Mouse (Mus musculus): ENCODE measurements around the gene Pprc1. TPM values are rescaled to one million over a fixed set of nuclear protein-coding genes. Genes with fewer than 3 reads are reported as not detected.
A peak's percentile ranks its signal among the peaks of the same experiment; 100 is the strongest.

The Pprc1 gene
- polyA plus RNA-seq, 1 experiment from 2014 or later = 55.2 TPM

DNA sequence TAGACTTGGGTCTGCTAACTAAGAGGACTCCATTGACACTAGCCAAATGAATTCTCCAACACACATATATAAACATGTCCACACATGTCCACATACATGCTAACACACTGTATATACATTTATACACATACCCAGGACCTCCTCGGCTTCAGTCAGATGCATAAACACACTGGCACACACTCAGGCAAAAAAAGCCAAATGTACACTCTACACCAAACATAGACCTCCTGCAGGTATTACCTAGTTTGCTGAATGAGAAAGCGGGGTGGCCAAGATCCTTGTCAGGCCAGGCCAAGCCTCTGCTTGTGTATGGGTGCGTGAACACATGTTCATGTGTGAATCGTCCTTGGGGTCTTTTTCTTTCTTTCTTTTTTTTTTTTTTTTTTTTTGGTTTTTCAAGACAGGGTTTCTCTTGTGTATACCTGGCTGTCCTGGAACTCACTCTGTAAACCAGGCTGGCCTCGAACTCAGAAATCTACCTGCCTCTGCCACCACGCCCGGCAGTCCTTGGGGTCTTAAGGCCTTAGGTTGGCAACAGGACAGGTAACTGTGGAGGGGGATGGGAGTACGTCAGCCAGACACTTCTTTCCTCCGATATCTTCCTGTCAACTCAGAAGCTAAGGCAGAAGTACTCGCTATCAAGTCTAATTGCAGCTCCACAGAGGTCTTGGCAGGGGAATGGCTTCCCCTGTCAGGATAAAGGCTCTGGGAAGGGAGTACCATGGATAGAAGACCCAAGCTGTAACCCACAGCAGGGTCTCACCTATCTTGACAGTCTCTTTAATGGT, 14.3 kb upstream of the Pprc1 start:
- H3K36me3 ChIP-seq (ENCODE audit: control insufficient read depth, insufficient read depth, low read length) = peaks cover 37% of the 10 kb centered on the region
- no peaks in the 10 kb centered on the region for H3K9me3 ChIP-seq (ENCODE audit: control insufficient read depth, low read length)
- H3K9ac ChIP-seq (ENCODE audit: low read length) = no peak overlapping the region
- H3K4me3 ChIP-seq (ENCODE audit: low read depth, low read length) = no peak overlapping the region
- WGBS = 95% methylated on average over 10 of the region's 10 CpGs
- ATAC-seq (ENCODE audit: insufficient number of reproducible peaks, low FRiP score, low TSS enrichment, low read depth) = no peak
- no peak for DNase-seq (ENCODE audit: low spot score)
- H3K4me1 ChIP-seq (ENCODE audit: control insufficient read depth, insufficient read depth, low read length) = no peaks in the 10 kb centered on the region
- H3K4me2 ChIP-seq (ENCODE audit: low read depth, severe bottlenecking) = no peak overlapping the region
- H3K27me3 ChIP-seq (ENCODE audit: control insufficient read depth, insufficient read depth, low read length) = no peaks in the 10 kb centered on the region
- H3K27ac ChIP-seq (replicated peaks; ENCODE audit: low read depth, low read length) = no peak overlapping the region

DNA sequence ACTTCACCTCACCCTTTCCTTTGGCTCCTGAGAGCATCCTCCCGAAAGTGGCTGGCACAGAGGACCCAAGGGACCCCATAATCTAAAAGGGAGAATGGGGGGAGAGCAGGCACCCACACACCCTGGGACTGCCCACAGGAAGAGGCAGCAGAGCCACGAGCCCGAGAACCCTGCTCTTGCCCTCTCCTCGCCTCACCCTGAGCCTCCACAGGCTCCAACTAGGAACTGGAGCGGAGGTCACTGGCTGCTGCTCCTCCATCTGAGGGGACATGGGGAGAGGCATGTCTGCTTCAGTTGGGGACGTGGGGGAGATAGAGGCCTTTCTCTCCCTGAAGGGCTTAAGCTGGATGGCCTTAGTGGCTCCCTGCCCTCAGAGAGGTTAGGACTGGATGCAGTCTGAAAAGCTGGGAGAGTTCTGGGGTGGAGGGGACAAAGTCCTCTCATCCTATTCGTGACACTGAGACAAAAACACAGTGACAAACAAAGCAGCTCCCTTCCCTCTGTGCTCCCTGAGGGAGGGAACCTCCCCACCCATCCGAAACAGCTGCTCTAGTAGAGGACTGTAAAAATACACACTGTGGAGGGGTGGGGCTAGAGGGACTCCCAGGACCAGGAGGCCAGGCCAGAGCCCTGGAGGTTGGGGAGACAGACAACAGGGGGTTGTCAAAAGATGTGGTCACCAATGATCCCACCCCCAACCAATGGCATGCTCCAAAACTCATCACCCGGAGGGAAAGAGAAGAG, 12.8 kb upstream of the Pprc1 start:
- 83% methylated on average over 9 of the region's 9 CpGs for WGBS
- DNase-seq (ENCODE audit: low spot score) (no peak), ATAC-seq (ENCODE audit: insufficient number of reproducible peaks, low FRiP score, low TSS enrichment, low read depth) (no peak)
- Histone ChIP-seq H3K36me3 (ENCODE audit: control insufficient read depth, insufficient read depth, low read length) (peaks cover 47% of the 10 kb centered on the region), H3K27me3 (ENCODE audit: control insufficient read depth, insufficient read depth, low read length) (no peaks in the 10 kb centered on the region), H3K4me3 (ENCODE audit: low read depth, low read length) (no peak overlapping the region), H3K9ac (ENCODE audit: low read length) (no peak overlapping the region), H3K4me2 (ENCODE audit: low read depth, severe bottlenecking) (no peak overlapping the region), H3K4me1 (ENCODE audit: control insufficient read depth, insufficient read depth, low read length) (no peaks in the 10 kb centered on the region; the same call in none of the 2 replicates), H3K9me3 (ENCODE audit: control insufficient read depth, low read length) (no peaks in the 10 kb centered on the region), H3K27ac (replicated peaks; ENCODE audit: low read depth, low read length) (no peak overlapping the region)

DNA sequence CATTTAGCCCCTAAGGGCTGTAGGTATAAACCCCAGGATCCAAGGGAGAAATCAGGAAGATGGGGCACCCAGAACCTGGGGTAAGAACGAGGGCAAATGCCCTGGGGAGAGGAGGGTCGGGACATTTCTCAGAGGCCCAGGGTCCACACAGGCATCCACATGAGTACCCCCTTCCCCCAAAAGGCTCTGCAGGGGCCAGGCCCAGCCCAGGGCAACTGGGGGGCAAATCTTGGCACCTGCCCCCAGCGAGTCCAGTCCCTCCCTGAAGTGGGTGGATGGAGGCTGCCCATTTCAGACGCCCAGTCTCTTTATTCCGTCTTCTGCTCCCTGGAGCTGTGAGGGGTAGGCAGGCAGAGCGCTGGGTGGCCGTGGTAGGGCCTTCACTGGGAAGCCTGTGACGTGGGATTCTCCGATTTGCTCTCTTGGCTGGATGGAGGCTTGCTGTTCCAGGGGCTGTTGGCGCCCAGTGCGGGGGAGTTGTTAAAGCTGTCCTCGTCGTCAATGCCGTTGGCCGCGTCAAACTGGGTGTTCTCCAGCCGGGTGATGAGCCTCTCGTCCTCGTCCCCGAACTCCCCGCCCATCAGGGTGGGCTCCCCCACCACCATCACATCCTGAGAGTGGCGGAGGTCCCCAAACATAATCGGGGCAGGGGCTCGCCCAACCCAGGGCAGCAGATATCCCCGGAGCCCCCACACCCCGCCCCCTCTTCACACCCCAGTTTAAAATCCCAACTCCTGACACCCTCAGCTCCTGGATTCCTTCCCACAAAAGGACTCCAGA, 11.8 kb upstream of the Pprc1 start:
- DNase-seq (ENCODE audit: low spot score) (no peak), ATAC-seq (ENCODE audit: insufficient number of reproducible peaks, low FRiP score, low TSS enrichment, low read depth) (no peak)
- no peak overlapping the region for H3K4me2 ChIP-seq (ENCODE audit: low read depth, severe bottlenecking)
- H3K27ac ChIP-seq (replicated peaks; ENCODE audit: low read depth, low read length) = no peak overlapping the region
- no peaks in the 10 kb centered on the region for H3K27me3 ChIP-seq (ENCODE audit: control insufficient read depth, insufficient read depth, low read length)
- H3K4me3 ChIP-seq (ENCODE audit: low read depth, low read length) = no peak overlapping the region
- no peaks in the 10 kb centered on the region for H3K9me3 ChIP-seq (ENCODE audit: control insufficient read depth, low read length)
- H3K4me1 ChIP-seq (ENCODE audit: control insufficient read depth, insufficient read depth, low read length) = peaks cover 10% of the 10 kb centered on the region
- H3K9ac ChIP-seq (ENCODE audit: low read length) = no peak overlapping the region
- WGBS = 84% methylated on average over 21 of the region's 26 CpGs
- H3K36me3 ChIP-seq (ENCODE audit: control insufficient read depth, insufficient read depth, low read length) = peaks cover 47% of the 10 kb centered on the region

DNA sequence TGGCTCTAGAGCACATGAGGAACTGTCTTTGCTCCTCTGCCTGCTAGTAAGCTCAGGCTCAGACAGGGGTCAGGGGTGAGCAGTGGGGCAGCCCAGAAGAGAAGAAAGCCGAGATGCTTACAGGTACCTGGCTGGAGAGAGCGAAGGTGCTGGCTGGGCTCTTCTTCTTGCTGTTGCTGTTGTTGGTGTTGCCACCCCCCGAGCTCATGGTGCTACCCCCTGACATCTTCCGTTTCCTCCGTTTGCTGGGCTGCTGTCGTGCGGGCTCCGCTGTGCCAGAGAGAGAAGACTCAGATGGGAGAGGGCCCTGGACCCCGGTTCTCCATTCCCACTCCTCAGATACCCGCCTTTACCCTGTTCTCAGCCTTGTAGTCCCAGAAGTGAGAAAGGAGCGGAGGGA, 10.8 kb upstream of the Pprc1 start:
- H3K9me3 ChIP-seq (ENCODE audit: control insufficient read depth, low read length) = no peaks in the 10 kb centered on the region
- no peak for ATAC-seq (ENCODE audit: insufficient number of reproducible peaks, low FRiP score, low TSS enrichment, low read depth)
- H3K4me2 ChIP-seq (ENCODE audit: low read depth, severe bottlenecking) = no peak overlapping the region
- DNase-seq (ENCODE audit: low spot score) = no peak
- H3K27ac ChIP-seq (replicated peaks; ENCODE audit: low read depth, low read length) = no peak overlapping the region
- H3K4me3 ChIP-seq (ENCODE audit: low read depth, low read length) = no peak overlapping the region
- peaks cover 11% of the 10 kb centered on the region for H3K4me1 ChIP-seq (ENCODE audit: control insufficient read depth, insufficient read depth, low read length)
- H3K9ac ChIP-seq (ENCODE audit: low read length) = no peak overlapping the region
- peaks cover 47% of the 10 kb centered on the region for H3K36me3 ChIP-seq (ENCODE audit: control insufficient read depth, insufficient read depth, low read length)
- 93% methylated on average over 11 of the region's 11 CpGs for WGBS
- no peaks in the 10 kb centered on the region for H3K27me3 ChIP-seq (ENCODE audit: control insufficient read depth, insufficient read depth, low read length)

DNA sequence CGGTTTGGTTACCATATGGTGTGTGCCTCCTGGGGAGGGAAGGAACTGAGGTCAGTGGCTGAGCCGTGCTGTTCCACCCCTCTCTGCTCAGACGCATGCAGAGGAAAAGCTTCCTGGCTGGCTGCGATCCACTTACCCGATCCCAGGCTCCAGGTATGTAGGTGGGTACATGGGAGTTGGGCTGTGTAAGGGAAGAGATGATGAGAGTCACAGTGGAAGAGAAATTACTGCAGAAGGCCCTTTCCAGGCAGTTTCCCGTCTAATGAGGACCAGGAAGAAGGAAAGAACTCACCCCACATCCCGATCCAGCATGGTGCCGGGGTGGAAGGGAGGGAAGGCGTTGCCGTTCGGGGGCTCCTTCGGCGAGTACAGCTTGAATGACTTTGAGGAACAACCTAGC, 8.7 kb upstream of the Pprc1 start:
- Histone ChIP-seq H3K4me1 (ENCODE audit: control insufficient read depth, insufficient read depth, low read length) (peaks cover 19% of the 10 kb centered on the region), H3K9me3 (ENCODE audit: control insufficient read depth, low read length) (no peaks in the 10 kb centered on the region), H3K4me3 (ENCODE audit: low read depth, low read length) (no peak overlapping the region), H3K27me3 (ENCODE audit: control insufficient read depth, insufficient read depth, low read length) (no peaks in the 10 kb centered on the region), H3K27ac (replicated peaks; ENCODE audit: low read depth, low read length) (no peak overlapping the region), H3K36me3 (ENCODE audit: control insufficient read depth, insufficient read depth, low read length) (peaks cover 44% of the 10 kb centered on the region), H3K4me2 (ENCODE audit: low read depth, severe bottlenecking) (no peak overlapping the region), H3K9ac (ENCODE audit: low read length) (no peak overlapping the region)
- DNase-seq (ENCODE audit: low spot score) (no peak), ATAC-seq (ENCODE audit: insufficient number of reproducible peaks, low FRiP score, low TSS enrichment, low read depth) (no peak)
- 92% methylated on average over 13 of the region's 13 CpGs for WGBS

DNA sequence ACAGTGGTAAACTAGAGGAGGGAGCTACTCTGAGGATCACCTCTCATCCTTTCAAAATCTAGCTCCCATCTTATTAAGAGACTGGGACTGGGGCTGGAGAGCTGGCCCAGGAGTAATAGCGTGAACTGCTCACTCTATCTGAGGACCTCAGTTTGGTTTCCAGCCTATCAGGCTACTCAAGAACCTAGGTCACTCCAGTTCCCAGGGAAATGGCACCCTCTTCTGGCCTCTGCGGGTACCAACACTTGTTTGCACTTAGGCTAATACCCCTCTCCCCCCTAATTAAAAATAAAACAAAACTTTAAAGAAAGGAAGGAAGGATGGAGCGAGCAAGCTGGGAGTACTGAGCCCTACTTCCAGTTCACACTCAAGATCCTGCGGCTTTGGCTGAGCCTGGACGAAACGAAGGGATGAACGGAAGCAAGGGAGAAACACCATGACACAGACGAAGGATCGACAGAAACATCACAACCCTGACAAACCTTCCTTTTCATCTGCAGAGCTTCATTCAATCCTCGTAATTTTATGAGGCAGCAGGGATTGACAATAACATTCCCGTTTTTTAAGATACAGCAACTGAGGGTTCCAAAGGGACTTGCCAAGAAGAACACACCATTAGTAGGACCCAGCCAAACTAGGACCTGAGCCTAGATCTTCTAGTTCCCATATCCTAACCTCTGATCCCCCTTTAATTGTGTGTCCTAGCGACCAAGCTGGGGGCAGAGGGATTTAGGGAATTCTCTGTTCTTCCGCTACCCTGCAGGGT, 8.0 kb upstream of the Pprc1 start:
- DNase-seq (ENCODE audit: low spot score) (no peak), ATAC-seq (ENCODE audit: insufficient number of reproducible peaks, low FRiP score, low TSS enrichment, low read depth) (no peak)
- Histone ChIP-seq H3K27ac (replicated peaks; ENCODE audit: low read depth, low read length) (no peak overlapping the region), H3K4me2 (ENCODE audit: low read depth, severe bottlenecking) (peak overlapping the region; percentile 86), H3K36me3 (ENCODE audit: control insufficient read depth, insufficient read depth, low read length) (peaks cover 43% of the 10 kb centered on the region), H3K27me3 (ENCODE audit: control insufficient read depth, insufficient read depth, low read length) (no peaks in the 10 kb centered on the region), H3K4me3 (ENCODE audit: low read depth, low read length) (peak overlapping the region; percentile 97), H3K9me3 (ENCODE audit: control insufficient read depth, low read length) (no peaks in the 10 kb centered on the region), H3K4me1 (ENCODE audit: control insufficient read depth, insufficient read depth, low read length) (peaks cover 25% of the 10 kb centered on the region), H3K9ac (ENCODE audit: low read length) (peak overlapping the region; percentile 97; the same call in 1 of the 2 replicates)
- WGBS = 80% methylated on average over 13 of the region's 13 CpGs

DNA sequence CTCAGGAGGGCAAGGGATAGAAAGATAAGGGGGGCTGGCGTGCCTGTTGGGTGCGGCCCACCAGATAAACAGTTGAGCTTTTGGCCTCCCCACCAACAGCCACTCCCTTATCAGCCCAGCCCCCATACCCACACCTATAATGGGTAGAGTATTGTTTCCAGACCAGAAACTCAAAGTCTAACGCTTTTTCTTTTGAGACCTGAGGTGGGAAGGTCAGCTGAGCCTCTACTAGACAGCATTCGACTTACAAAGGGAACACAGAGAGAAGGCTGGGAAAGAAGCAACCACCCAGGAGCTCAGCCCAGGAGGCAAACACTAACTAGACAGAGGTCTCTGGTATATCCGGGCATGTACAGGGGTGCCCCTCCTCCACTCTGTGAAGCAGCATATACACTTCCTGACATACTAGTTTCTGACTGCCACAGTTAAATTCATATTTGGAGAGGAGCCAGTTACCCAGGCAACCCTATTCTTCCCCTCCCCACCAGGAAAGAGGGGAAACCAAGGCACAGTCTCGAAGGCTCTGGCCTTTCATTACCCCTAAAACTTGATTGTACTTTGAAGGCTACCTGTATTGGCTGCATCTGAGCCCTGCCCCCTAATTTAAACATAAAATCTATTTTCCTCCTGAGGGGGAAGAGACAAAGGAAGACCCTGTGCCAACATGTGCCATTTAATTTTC, 7.3 kb upstream of the Pprc1 start:
- Histone ChIP-seq H3K27me3 (ENCODE audit: control insufficient read depth, insufficient read depth, low read length) (no peaks in the 10 kb centered on the region), H3K4me2 (ENCODE audit: low read depth, severe bottlenecking) (peak overlapping the region; percentile 86), H3K4me3 (ENCODE audit: low read depth, low read length) (peak overlapping the region; percentile 97), H3K27ac (replicated peaks; ENCODE audit: low read depth, low read length) (no peak overlapping the region), H3K4me1 (ENCODE audit: control insufficient read depth, insufficient read depth, low read length) (peaks cover 30% of the 10 kb centered on the region), H3K36me3 (ENCODE audit: control insufficient read depth, insufficient read depth, low read length) (peaks cover 41% of the 10 kb centered on the region), H3K9me3 (ENCODE audit: control insufficient read depth, low read length) (no peaks in the 10 kb centered on the region), H3K9ac (ENCODE audit: low read length) (peak overlapping the region; percentile 97)
- ATAC-seq (ENCODE audit: insufficient number of reproducible peaks, low FRiP score, low TSS enrichment, low read depth) (no peak), DNase-seq (ENCODE audit: low spot score) (no peak)
- WGBS = 42% methylated on average over 6 of the region's 6 CpGs

Data from limb, embryonic 11.5 days (tissue).